In the genomic region with DNA sequence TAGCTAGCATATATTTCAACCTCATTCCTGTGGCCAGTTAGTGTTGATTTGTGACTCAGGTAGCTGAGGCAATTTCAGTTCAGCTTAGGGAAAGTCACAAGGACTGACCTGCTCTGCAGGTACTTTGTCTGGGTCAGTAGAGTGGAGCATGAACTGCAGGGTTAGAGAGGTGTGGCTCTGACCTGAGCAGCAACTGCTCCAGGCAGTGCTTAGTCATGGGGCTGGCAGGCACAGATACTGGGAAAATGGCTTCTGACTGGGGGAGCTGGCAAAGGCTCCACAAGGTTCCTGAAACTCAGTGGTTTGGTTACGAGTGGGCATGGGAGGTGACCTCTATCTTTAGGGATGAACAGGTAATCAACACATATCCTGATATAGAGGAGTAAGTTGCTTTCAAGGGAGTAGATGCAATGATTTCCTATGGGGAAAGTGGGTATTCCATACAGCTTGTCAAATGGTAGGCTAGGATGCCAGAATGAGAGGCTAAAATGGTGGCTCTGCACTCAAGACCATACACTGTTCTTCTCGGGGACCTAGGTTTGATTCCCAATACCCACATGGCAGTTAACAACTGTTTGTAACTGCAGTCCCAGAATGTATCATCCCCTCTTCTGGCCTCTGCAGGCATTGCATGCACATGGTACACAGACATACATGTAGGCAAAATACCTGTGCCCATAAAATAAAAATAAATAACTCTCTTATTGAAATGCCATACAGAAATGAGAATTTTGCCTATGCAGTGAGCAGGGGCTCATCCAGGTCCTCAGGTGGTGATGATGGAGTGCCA, we compare ENCODE assay signal across 18 mouse cellular contexts.
DNase-seq lines count a peak whose midpoint lies in the region; ATAC-seq lines count a peak whose summit lies in the region.
"Had no signal": no experiment of that assay in that cellular context is flagged by ENCODE, and none has a peak within 500 bp of the region (broad histone marks: within the 10 kb centered on the region; RNA-seq: fewer than 3 reads in every experiment).

No protein-coding gene starts in this region.

- DNase-seq in heart, adult 11 months: no peak
- peak; percentile 21 for DNase-seq in 3T3-L1 (ENCODE audit: low read depth, low spot score)
- DNase-seq in thymus, postnatal 25 days: no peak
- DNase-seq in layer of hippocampus, adult 9-10 months (ENCODE audit: low spot score): no peak
- DNase-seq: adrenal gland, postnatal 36 days; cerebellum, postnatal 36 days; gastrocnemius, postnatal 25 days; kidney, postnatal 10 days; left cerebral cortex, postnatal 4 days; thymus, postnatal 4 days had no signal

- 0 out of 2 replicates have a peak, but pooled peaks cover 3% of the 10 kb centered on the region for H3K9me3 ChIP-seq in heart, embryonic 12.5 days (replicated peaks)
- no peaks in the 10 kb centered on the region for H3K9me3 ChIP-seq in liver, embryonic 15.5 days (replicated peaks)
- H3K9me3 ChIP-seq: embryonic facial prominence, embryonic 13.5 days had no signal

- 0 out of 2 replicates have a peak, but pooled peaks cover 2% of the 10 kb centered on the region for H3K4me1 ChIP-seq in heart, embryonic 12.5 days (replicated peaks)
- peaks cover 40% of the 10 kb centered on the region for H3K4me1 ChIP-seq in liver, embryonic 15.5 days (replicated peaks)
- H3K4me1 ChIP-seq: embryonic facial prominence, embryonic 13.5 days had no signal

- no peaks in the 10 kb centered on the region for H3K27me3 ChIP-seq in heart, embryonic 12.5 days (replicated peaks)
- H3K27me3 ChIP-seq in liver, embryonic 15.5 days: no peaks in the 10 kb centered on the region
- H3K27me3 ChIP-seq: embryonic facial prominence, embryonic 13.5 days; megakaryocyte, embryonic 14.5 days had no signal

- no peak overlapping the region for H3K4me2 ChIP-seq in heart, embryonic 12.5 days
- peak overlapping the region; percentile 48 for H3K4me2 ChIP-seq in liver, embryonic 15.5 days
- H3K4me2 ChIP-seq: embryonic facial prominence, embryonic 13.5 days had no signal

- H3K9ac ChIP-seq in heart, embryonic 12.5 days: no peak overlapping the region
- H3K9ac ChIP-seq in liver, embryonic 15.5 days: no peak overlapping the region
- H3K9ac ChIP-seq: embryonic facial prominence, embryonic 13.5 days had no signal

- 86% methylated on average over 2 of the region's 2 CpGs for WGBS in heart, embryonic 12.5 days
- 44% methylated on average over 2 of the region's 2 CpGs for WGBS in liver, embryonic 15.5 days (ENCODE audit: insufficient replicate concordance)

- no peak overlapping the region for H3K4me3 ChIP-seq in heart, embryonic 12.5 days
- no peak overlapping the region for H3K4me3 ChIP-seq in liver, embryonic 15.5 days (replicated peaks)
- H3K4me3 ChIP-seq: embryonic facial prominence, embryonic 13.5 days; megakaryocyte, embryonic 14.5 days had no signal

- H3K36me3 ChIP-seq in heart, embryonic 12.5 days: no peaks in the 10 kb centered on the region
- no peaks in the 10 kb centered on the region for H3K36me3 ChIP-seq in liver, embryonic 15.5 days (replicated peaks)
- H3K36me3 ChIP-seq: embryonic facial prominence, embryonic 13.5 days had no signal

- peak; percentile 84 for ATAC-seq in heart, embryonic 12.5 days (ENCODE audit: insufficient number of reproducible peaks, low FRiP score)
- 0 out of 2 replicates have a peak, but pooled peaks have one; percentile 52 for ATAC-seq in common myeloid progenitor, adult 5-6 weeks (replicated peaks; ENCODE audit: low read depth, poor library complexity, severe bottlenecking)
- ATAC-seq in liver, embryonic 15.5 days (ENCODE audit: insufficient read depth): peak; percentile 99
- ATAC-seq in frontal cortex, adult (ENCODE audit: low TSS enrichment): no peak
- ATAC-seq: forebrain, embryonic 14.5 days; hindbrain, embryonic 16.5 days had no signal

- H3K27ac ChIP-seq in heart, embryonic 12.5 days (ENCODE audit: poor library complexity, severe bottlenecking): no peak overlapping the region
- H3K27ac ChIP-seq in liver, embryonic 15.5 days (replicated peaks): peak overlapping the region; percentile 71
- H3K27ac ChIP-seq: embryonic facial prominence, embryonic 13.5 days had no signal
